Mouse (Mus musculus) inflammation-experienced regulatory T-cells, adult 6 months (primary cell): Measurements from ENCODE around the gene Zbtb20. TPM values are rescaled to one million over a fixed set of nuclear protein-coding genes. Genes with fewer than 3 reads are reported as not detected.

Experiments
- ATAC-seq: one replicate; pipeline ENCODE4 v1.8.0; 2017
- polyA plus RNA-seq, 3 experiments: library from polyadenylated mRNA; unstranded; fragments of 100-300 nt; shearing (Covaris generic); gene quantifications; one replicate each; pipeline ENCODE4 v1.2.1; 2017

The Zbtb20 gene
- polyA plus RNA-seq, 3 experiments from 2014 or later: 32.1 to 97.7 (median 96.1) TPM

GRCm38 (mm10) chr16:43495175-43495818 is 619.6 kb downstream of the Zbtb20 start:
- no peak for ATAC-seq

- no peak for ATAC-seq
Measured at GRCm38 (mm10) chr16:43497093-43497492, 621.4 kb downstream of the Zbtb20 start.

- no peak for ATAC-seq
Measured at GRCm38 (mm10) chr16:43500132-43500853, 624.6 kb downstream of the Zbtb20 start.

GRCm38 (mm10) chr16:43501284-43501683 is 625.6 kb downstream of the Zbtb20 start:
- no peak for ATAC-seq

GRCm38 (mm10) chr16:43502339-43503009 is 626.8 kb downstream of the Zbtb20 start:
- ATAC-seq: no peak

- no peak for ATAC-seq
Measured at GRCm38 (mm10) chr16:43503010-43503635, 627.4 kb downstream of the Zbtb20 start.

GRCm38 (mm10) chr16:43503636-43504010 is 627.9 kb downstream of the Zbtb20 start:
- no peak for ATAC-seq

- ATAC-seq: no peak
Measured at GRCm38 (mm10) chr16:43504151-43504550, 628.5 kb downstream of the Zbtb20 start.

GRCm38 (mm10) chr16:43504556-43504955 is 628.9 kb downstream of the Zbtb20 start:
- ATAC-seq: no peak

- no peak for ATAC-seq
Measured at GRCm38 (mm10) chr16:43505314-43505950, 629.8 kb downstream of the Zbtb20 start.

- ATAC-seq: no peak
Measured at GRCm38 (mm10) chr16:43506189-43506751, 630.6 kb downstream of the Zbtb20 start.

- no peak for ATAC-seq
Measured at GRCm38 (mm10) chr16:43506771-43507405, 631.2 kb downstream of the Zbtb20 start.

- no peak for ATAC-seq
Measured at GRCm38 (mm10) chr16:43508166-43508998, 632.7 kb downstream of the Zbtb20 start.

- no peak for ATAC-seq
Measured at GRCm38 (mm10) chr16:43510516-43510915, 634.8 kb downstream of the Zbtb20 start.

GRCm38 (mm10) chr16:43511531-43511930 is 635.9 kb downstream of the Zbtb20 start:
- ATAC-seq: no peak

- ATAC-seq: no peak
Measured at GRCm38 (mm10) chr16:43513933-43514332, 638.3 kb downstream of the Zbtb20 start.

- ATAC-seq: no peak
Measured at GRCm38 (mm10) chr16:43515538-43515937, 639.9 kb downstream of the Zbtb20 start.

GRCm38 (mm10) chr16:43520274-43520673 is 644.6 kb downstream of the Zbtb20 start:
- ATAC-seq: no peak

GRCm38 (mm10) chr16:43522482-43522881 is 646.8 kb downstream of the Zbtb20 start:
- ATAC-seq: no peak

GRCm38 (mm10) chr16:43524179-43524578 is 648.5 kb downstream of the Zbtb20 start:
- ATAC-seq: no peak

- ATAC-seq: no peak
Measured at GRCm38 (mm10) chr16:43525624-43526023, 649.9 kb downstream of the Zbtb20 start.
